Mouse (Mus musculus) brain, embryonic 14.5 days (tissue): ENCODE results near the gene Fbxo9.
"Not testable (repeated sequence)": the region's sequence is repeated elsewhere in the genome, so short reads cannot be mapped to it uniquely, and the experiment has no call there.

Experiments
- CTCF ChIP-seq: fragments of 200-500 bp; IDR thresholded peaks from 2 replicates; pipeline ENCODE4 v1.5.1; 2012; ENCODE audit warnings: inconsistent platforms, mild to moderate bottlenecking, moderate library complexity, borderline replicate concordance; ENCODE audit not compliant: insufficient read depth, insufficient read length; ENCODE audit errors: extremely low read depth
- POLR2A ChIP-seq: fragments of 200-500 bp; IDR thresholded peaks from 2 replicates; pipeline ENCODE4 v1.6.1; 2012; ENCODE audit warnings: mild to moderate bottlenecking, inconsistent platforms, borderline replicate concordance; ENCODE audit not compliant: poor library complexity, insufficient read depth, insufficient read length, severe bottlenecking; ENCODE audit errors: extremely low read depth

- TF ChIP-seq POLR2A, CTCF: not testable (repeated sequence)
Measured at GRCm38 (mm10) chr9:78073291-78073690, 35.6 kb downstream of the Fbxo9 start.
